Mouse (Mus musculus) liver, adult 2 months (tissue): ENCODE measurements around the gene Slc18a3. TPM values are rescaled to one million over a fixed set of nuclear protein-coding genes. Genes with fewer than 3 reads are reported as not detected.

Experiments
- DNase-seq: peaks from one replicate; pipeline ENCODE4 v3.0.0-alpha.2; 2011; ENCODE audit warnings: low read depth, low spot score; ENCODE audit errors: extremely low read depth
- H3K27ac ChIP-seq: fragments of 200-500 bp; replicated peaks from 2 replicates; pipeline ENCODE4 v1.5.1; 2012; ENCODE audit warnings: low read depth, mild to moderate bottlenecking, control low read depth, inconsistent platforms, low read length; ENCODE audit not compliant: insufficient read depth
- H3K27me3 ChIP-seq: fragments of 200-500 bp; 2 replicates; pipeline ENCODE4 v1.6.1; 2012; ENCODE audit warnings: mild to moderate bottlenecking, moderate library complexity, low read length, inconsistent platforms; ENCODE audit not compliant: control insufficient read depth, insufficient read depth
- H3K36me3 ChIP-seq: fragments of 200-500 bp; 2 replicates; pipeline ENCODE4 v1.6.1; 2012; ENCODE audit warnings: low read length, inconsistent platforms; ENCODE audit not compliant: control insufficient read depth, insufficient read depth
- H3K4me1 ChIP-seq: fragments of 200-500 bp; 2 replicates; pipeline ENCODE4 v1.6.1; 2011; ENCODE audit warnings: low read length; ENCODE audit not compliant: control insufficient read depth, insufficient read depth
- H3K4me3 ChIP-seq: fragments of 200-500 bp; 2 replicates; pipeline ENCODE4 v1.5.1; 2011; ENCODE audit warnings: low read depth, mild to moderate bottlenecking, control low read depth, low read length, moderate library complexity; ENCODE audit not compliant: insufficient read depth
- H3K79me2 ChIP-seq: fragments of 200-500 bp; 2 replicates; pipeline ENCODE4 v1.6.1; 2012; ENCODE audit warnings: inconsistent platforms, mild to moderate bottlenecking, low read length, moderate library complexity; ENCODE audit not compliant: control insufficient read depth, insufficient read depth
- H3K9ac ChIP-seq: fragments of 200-500 bp; 2 replicates; pipeline ENCODE4 v1.6.1; 2012; ENCODE audit warnings: low read depth, mild to moderate bottlenecking, control low read depth, inconsistent platforms, low read length
- CTCF ChIP-seq: fragments of 200-500 bp; IDR thresholded peaks from 2 replicates; pipeline ENCODE4 v1.5.1; 2011; ENCODE audit warnings: low read depth, low read length, control low read depth
- POLR2A ChIP-seq: fragments of 200-500 bp; IDR thresholded peaks from 2 replicates; pipeline ENCODE4 v1.6.1; 2011; ENCODE audit warnings: low read length, control low read depth; ENCODE audit not compliant: insufficient read depth; ENCODE audit errors: extremely low read depth
- WGBS: fragments of 180-500 bp; shearing (Covaris S2); methylation state at CpG from one replicate; pipeline ENCODE4 v1.1.7; 2018; 5-methylcytosine and 5-hydroxymethylcytosine counted together
- polyA plus RNA-seq: library from polyadenylated mRNA; depleted of rRNA; stranded (reverse); fragments of >200 nt; gene quantifications from 2 replicates; pipeline ENCODE4 v1.2.3, GENCODE M21; 2012
- total RNA-seq: library from RNA; depleted of rRNA; stranded (reverse); fragments of >200 nt; gene quantifications from 2 replicates; pipeline ENCODE4 v1.2.3, GENCODE M21; 2014

Gene Slc18a3
- total and polyA plus RNA-seq, 2 experiments: not detected

DNA sequence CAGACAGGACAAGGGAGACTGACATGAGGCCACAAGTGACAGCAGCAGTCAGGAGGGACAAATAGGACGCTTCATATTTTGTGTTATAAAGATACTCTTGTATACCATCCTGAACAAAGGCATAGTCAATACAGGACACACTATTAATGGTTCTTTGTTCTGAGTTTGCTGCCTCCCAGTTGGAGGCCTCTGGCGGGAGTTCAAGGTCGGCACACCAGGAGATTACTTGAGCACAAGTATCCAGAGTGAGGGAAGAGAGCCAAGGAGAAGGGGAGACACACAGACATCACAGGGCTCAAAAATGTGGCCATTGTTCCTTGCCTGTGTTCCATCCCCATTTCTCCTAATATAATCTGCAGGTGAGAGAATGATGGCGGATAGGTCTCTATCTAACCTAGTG is 42.6 kb upstream of the Slc18a3 start:
- Histone ChIP-seq H3K27ac (no peak overlapping the region), H3K27me3 (no peaks in the 10 kb centered on the region), H3K4me3 (no peak overlapping the region), H3K36me3 (no peaks in the 10 kb centered on the region), H3K9ac (no peak overlapping the region), H3K79me2 (no peaks in the 10 kb centered on the region), H3K4me1 (no peaks in the 10 kb centered on the region)
- WGBS: 85% methylated on average over 4 of the region's 4 CpGs
- TF ChIP-seq POLR2A (no peak), CTCF (no peak)
- no peak for DNase-seq

DNA sequence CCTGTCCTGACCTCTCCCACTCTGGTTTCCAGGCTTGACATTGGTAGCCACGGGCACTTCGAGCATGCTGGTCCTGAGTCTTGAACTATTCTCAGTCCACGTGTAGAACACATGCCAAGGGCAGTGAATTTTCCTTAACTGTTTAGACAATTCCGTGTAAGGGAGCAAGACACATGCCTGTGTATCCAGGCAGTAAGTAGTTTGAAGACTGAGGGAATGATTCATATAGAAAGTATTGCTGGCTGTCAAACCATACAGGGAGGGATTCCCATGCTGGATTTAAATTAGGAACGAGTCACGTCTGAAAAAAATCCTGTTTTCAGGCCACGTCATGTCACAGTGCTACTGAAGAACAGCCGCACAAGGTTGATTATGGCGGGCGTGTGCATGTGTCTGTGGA is 41.7 kb upstream of the Slc18a3 start:
- Histone ChIP-seq H3K27ac (no peak overlapping the region), H3K79me2 (no peaks in the 10 kb centered on the region), H3K9ac (no peak overlapping the region), H3K4me1 (no peaks in the 10 kb centered on the region), H3K27me3 (no peaks in the 10 kb centered on the region), H3K4me3 (no peak overlapping the region), H3K36me3 (no peaks in the 10 kb centered on the region)
- 88% methylated on average over 10 of the region's 10 CpGs for WGBS
- DNase-seq: no peak
- TF ChIP-seq CTCF (no peak), POLR2A (no peak)

DNA sequence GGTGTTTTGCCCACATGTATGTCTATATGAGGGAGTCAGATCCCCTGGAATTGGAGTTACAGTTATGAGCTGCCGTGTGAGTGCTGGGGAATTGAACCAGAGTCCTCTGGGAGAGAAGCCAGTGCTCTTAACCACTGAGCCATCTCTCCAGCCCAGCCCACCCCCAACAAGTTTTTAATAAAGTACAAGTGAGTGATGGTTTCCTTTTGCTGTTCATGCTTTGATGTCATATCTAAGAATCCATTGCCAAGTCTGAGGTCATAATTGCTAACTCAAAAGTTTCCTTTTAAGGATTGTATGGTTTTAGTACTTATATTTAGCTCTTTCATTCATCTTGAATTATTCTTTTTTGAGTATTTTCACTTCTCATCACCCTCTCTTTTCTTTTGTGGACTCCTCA is 39.2 kb upstream of the Slc18a3 start:
- H3K27ac ChIP-seq: no peak overlapping the region
- no peaks in the 10 kb centered on the region for H3K79me2 ChIP-seq
- H3K4me1 ChIP-seq: no peaks in the 10 kb centered on the region
- TF ChIP-seq CTCF (no peak), POLR2A (no peak)
- H3K4me3 ChIP-seq: no peak overlapping the region
- H3K9ac ChIP-seq: no peak overlapping the region
- 81% methylated on average over 1 of the region's 1 CpGs for WGBS
- DNase-seq: no peak
- H3K27me3 ChIP-seq: no peaks in the 10 kb centered on the region
- no peaks in the 10 kb centered on the region for H3K36me3 ChIP-seq

DNA sequence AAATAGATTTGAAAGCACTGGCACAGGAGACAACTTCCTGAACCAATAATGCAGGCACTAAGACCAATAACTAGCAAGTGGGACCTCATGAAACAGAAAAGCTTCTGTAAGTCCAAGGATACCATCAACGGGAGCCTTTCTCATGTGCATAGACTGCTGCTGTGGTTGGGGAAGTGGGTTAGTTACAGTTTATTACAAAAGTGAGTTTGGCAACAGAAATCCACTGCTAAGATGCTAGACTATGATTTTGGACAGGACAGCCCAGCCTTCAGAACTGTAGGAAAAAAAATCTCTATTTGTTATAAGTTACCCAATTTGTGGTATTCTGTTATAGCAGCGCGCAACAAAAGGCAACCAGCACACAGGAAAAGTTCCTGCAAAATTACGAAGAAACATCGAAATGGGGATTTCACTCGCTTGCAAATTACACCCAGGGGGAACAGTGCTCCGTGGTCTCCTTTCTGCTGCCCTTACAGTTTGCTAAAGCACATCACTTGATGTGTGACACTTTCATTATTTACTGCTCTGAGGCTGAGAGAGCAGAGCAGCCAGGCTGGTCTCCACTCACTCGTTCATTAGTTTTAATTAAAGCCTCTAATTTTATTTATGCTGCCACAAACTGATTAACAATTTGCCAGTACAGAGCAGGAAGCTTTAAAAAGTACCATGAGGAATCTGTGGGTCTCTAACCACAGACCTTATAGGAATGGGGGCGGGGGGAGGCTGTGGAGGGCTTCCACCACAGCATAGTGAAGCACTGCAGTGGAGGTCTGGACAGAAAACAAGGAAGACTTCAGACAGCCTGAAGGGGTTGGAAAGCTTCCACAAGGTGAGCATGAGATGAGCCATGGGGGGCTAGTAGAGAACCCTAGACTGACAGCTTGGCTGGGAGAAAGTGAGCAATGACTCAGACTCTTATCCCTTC is 38.4 kb upstream of the Slc18a3 start:
- Histone ChIP-seq H3K4me1 (no peaks in the 10 kb centered on the region), H3K9ac (no peak overlapping the region), H3K27me3 (no peaks in the 10 kb centered on the region), H3K79me2 (no peaks in the 10 kb centered on the region), H3K4me3 (no peak overlapping the region), H3K27ac (no peak overlapping the region), H3K36me3 (no peaks in the 10 kb centered on the region)
- TF ChIP-seq POLR2A (no peak), CTCF (no peak)
- 76% methylated on average over 9 of the region's 9 CpGs for WGBS
- DNase-seq: no peak

DNA sequence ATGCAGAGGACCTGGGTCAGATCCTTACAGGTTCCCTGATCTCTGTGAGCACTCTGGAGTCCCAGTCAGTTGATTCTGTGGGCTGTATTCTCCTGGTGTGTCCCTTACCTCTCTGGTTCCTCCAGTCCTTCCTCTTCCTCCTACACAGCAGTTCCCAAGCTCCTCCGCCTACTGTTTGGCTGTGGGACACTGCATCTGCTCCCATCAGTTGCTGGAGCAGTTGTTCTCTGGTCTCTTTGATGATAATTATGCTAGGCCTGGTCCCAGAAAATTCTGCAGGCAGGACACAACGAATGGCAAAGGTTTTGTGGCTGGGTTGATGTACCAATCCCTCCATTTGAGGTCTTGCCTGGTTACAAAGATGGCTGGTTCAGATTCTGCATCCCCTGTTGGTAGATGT is 36.7 kb upstream of the Slc18a3 start:
- DNase-seq: no peak
- no peaks in the 10 kb centered on the region for H3K79me2 ChIP-seq
- H3K9ac ChIP-seq: no peak overlapping the region
- H3K36me3 ChIP-seq: no peaks in the 10 kb centered on the region
- TF ChIP-seq POLR2A (no peak), CTCF (no peak)
- H3K4me1 ChIP-seq: no peaks in the 10 kb centered on the region
- H3K27me3 ChIP-seq: no peaks in the 10 kb centered on the region
- WGBS: 47% methylated on average over 2 of the region's 2 CpGs
- no peak overlapping the region for H3K27ac ChIP-seq
- H3K4me3 ChIP-seq: no peak overlapping the region
